Mouse (Mus musculus): ENCODE results near the gene Apol11b. TPM values are rescaled to one million over a fixed set of nuclear protein-coding genes. Genes with fewer than 3 reads are reported as not detected.

Apol11b gene
- not detected in 2 replicates for polyA plus RNA-seq (2012; rRNA removed)

DNA sequence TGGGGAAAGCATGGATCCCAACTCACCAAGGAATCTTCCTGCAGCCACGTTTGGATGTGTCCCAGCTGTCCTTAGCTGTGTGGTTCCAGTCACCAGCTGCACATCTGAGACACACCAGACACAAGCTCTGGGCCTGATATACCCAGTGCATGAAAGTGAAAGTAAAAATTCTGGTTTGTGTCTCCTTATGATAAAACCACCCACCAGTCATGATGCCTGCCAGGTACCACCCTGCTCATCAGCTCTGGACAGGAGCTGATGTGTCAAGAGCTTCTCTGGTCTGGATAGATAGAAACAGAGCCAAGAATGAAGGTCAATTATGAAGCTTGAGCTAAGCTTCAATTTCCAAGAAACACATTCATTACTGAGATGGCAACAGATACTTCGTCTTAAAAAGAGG, at the start of gene Apol11b:
Apol11b (minus strand) TSS at position 111 of the 400 bp plus-strand sequence.

DNA sequence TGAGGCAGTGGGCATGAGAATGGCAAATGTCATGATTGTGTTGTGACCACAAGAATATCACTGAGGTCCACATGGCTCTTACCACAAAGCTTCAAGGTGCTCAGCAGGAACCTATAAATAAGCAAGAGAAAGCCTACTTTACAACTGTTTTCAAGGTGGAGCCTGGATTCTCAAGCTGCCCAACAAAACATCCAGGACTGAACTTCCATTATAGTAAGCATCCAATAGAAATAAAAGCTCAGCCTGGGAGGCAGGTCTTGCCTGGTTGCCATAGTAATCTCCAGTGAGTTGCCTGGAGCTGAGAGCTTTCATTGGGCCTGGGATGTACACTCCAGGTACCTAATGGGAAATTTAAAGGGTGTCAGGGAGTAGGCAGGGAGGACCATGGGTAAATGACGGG, 44.1 kb downstream of the Apol11b start, which contains the start of gene Gm36245:
Gm36245 (plus strand) TSS at position 301 of the 400 bp plus-strand sequence.

DNA sequence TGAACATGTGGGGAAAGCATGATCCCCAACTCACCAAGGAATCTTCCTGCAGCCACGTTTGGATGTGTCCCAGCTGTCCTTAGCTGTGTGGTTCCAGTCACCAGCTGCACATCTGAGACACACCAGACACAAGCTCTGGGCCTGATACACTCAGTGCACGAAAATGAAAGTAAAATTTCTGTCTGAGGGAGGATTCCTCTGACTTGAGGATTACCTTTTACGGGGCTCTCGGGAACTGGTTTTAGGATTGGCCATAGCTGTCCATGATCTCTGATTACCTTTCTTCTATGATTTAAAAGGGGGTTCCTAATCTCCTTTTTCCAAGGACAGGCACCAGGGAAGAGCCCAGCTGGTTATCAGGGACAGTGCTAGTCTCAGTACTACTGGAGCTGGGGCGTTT, 47.1 kb downstream of the Apol11b start, which contains the start of gene Apol10b:
Apol10b (minus strand) TSS at position 165 of the 400 bp plus-strand sequence.

Other genes starting within 250 kb of the Apol11b start
- gene Apol7a, start 244.2 kb downstream of the Apol11b start, polyA plus RNA-seq (2012; rRNA removed) = 0.79 and 1.0 TPM in 2 replicates
- 4.2 TPM in 2 replicates for gene Apol9a, start 232.2 kb downstream of the Apol11b start, polyA plus RNA-seq (2012; rRNA removed)
- gene Apol7b, start 195.8 kb downstream of the Apol11b start, polyA plus RNA-seq (2012; rRNA removed) = 0.12 and 0.51 TPM in 2 replicates
- gene Apol10a, start 166.2 kb downstream of the Apol11b start, polyA plus RNA-seq (2012; rRNA removed) = not detected in 2 replicates
- gene Apol11a, start 135.0 kb downstream of the Apol11b start, polyA plus RNA-seq (2012; rRNA removed) = 0.07 TPM in 1 of 2 replicates, not detected in the other
- gene Apol7c, start 110.0 kb downstream of the Apol11b start, polyA plus RNA-seq (2012; rRNA removed) = 0.24 and 0.35 TPM in 2 replicates
- gene 1700025B11Rik, start 81.4 kb downstream of the Apol11b start, polyA plus RNA-seq (2012; rRNA removed) = not detected in 2 replicates
- gene Apol10b, start 47.2 kb downstream of the Apol11b start, polyA plus RNA-seq (2012; rRNA removed) = 0.28 and 0.31 TPM in 2 replicates
- not detected in 2 replicates for gene Gm36245, start 44.0 kb downstream of the Apol11b start, polyA plus RNA-seq (2012; rRNA removed)
- 2.0 and 3.4 TPM in 2 replicates for gene Apol7e, start 55.6 kb upstream of the Apol11b start, polyA plus RNA-seq (2012; rRNA removed)
- gene Apol9b, start 85.8 kb upstream of the Apol11b start, polyA plus RNA-seq (2012; rRNA removed) = 4.3 and 4.8 TPM in 2 replicates
- 0.07 TPM in 1 of 2 replicates, not detected in the other for gene Apol8, start 113.7 kb upstream of the Apol11b start, polyA plus RNA-seq (2012; rRNA removed)
- 92.0 and 93.0 TPM in 2 replicates for gene Myh9, start 198.9 kb upstream of the Apol11b start, polyA plus RNA-seq (2012; rRNA removed)